Mouse (Mus musculus): ENCODE data around the gene Fos. TPM values are rescaled to one million over a fixed set of nuclear protein-coding genes. Genes with fewer than 3 reads are reported as not detected.

Fos gene
- polyA plus RNA-seq, 1 experiment from 2014 or later, result 3.8 TPM

DNA sequence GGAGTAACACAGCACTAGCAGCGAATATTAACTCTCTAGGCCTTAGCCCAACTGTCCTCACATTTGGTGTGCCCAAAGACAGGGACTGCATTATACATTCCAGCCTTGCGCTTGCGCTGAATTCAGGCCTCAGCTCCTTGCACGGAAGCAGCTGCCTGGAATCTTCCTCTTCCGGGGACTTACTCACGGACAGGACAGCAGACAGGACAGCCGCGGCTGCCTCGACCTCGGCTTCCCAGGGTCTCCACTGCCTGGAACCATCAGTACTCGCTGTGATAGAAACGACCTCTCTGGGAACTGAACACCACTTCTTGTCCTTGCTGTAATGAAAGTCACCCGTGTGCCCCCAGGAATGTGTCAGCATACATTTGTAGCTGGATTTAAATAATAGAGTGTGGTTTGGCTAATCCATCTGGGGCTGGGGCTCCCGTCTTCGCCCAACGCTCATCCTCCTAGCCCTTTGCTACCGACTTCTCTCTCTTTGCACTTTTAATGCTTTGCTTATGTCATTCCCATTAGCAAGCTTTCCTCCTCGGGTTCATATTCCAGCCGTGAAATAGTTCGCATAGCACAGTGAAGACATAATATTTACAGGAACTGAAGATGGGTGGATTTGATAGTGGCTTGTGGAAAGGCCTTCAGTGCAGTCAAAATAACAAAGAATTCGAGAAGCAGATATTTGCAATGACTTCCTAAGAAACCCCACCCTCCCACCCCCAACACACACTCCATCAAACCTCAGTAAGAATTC, 11.6 kb upstream of the Fos start:
- Histone ChIP-seq H3K4me3 (ENCODE audit: low read depth, low read length) (no peak overlapping the region), H3K27ac (ENCODE audit: low read depth) (peak overlapping the region; percentile 55), H3K4me1 (ENCODE audit: insufficient read depth) (peaks cover 13% of the 10 kb centered on the region), H3K9me3 (ENCODE audit: low read depth, low read length) (no peaks in the 10 kb centered on the region), H3K9ac (no peak overlapping the region), H3K36me3 (ENCODE audit: insufficient read depth) (no peaks in the 10 kb centered on the region), H3K27me3 (ENCODE audit: insufficient read depth, low read length) (no peaks in the 10 kb centered on the region), H3K4me2 (peak overlapping the region; percentile 37)
- WGBS, result 19% methylated on average over 21 of the region's 21 CpGs
- ATAC-seq (ENCODE audit: insufficient read depth), result peak; percentile 64
- TF ChIP-seq CTCF (IDR thresholded peaks at IDR 0.05; ENCODE audit: low read depth), result no peak
- DNase-seq, result peak; percentile 61

DNA sequence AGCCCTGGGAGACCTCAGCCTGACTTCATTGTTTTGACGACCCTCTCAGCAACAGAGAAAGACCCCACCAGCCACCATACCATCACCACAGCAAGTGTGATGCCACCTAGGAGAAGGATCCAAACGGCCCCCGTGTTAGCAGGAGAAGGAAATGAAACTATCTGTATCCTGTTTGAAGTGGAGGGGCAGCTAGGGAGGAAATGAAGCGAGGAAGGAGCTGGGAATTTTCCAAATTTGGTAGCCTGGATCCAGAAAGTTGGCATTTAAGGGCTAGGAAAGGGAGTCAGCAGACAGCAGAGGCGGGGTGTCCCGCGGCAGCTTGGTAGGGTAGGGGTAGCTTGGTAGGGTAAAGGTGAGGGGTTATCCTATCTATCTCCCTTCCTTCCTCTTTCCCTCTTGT, 10.9 kb upstream of the Fos start:
- Histone ChIP-seq H3K9me3 (ENCODE audit: low read depth, low read length) (no peaks in the 10 kb centered on the region), H3K36me3 (ENCODE audit: insufficient read depth) (no peaks in the 10 kb centered on the region), H3K27me3 (ENCODE audit: insufficient read depth, low read length) (no peaks in the 10 kb centered on the region), H3K4me2 (peak overlapping the region; percentile 3; the same call in 1 of the 2 replicates), H3K4me1 (ENCODE audit: insufficient read depth) (peaks cover 13% of the 10 kb centered on the region), H3K4me3 (ENCODE audit: low read depth, low read length) (no peak overlapping the region), H3K27ac (ENCODE audit: low read depth) (peak overlapping the region; percentile 55; the same call in 1 of the 2 replicates), H3K9ac (no peak overlapping the region)
- ATAC-seq (ENCODE audit: insufficient read depth) (no peak), DNase-seq (peak; percentile 60)
- 35% methylated on average over 7 of the region's 7 CpGs for WGBS
- no peak for TF ChIP-seq CTCF (IDR thresholded peaks at IDR 0.05; ENCODE audit: low read depth)

DNA sequence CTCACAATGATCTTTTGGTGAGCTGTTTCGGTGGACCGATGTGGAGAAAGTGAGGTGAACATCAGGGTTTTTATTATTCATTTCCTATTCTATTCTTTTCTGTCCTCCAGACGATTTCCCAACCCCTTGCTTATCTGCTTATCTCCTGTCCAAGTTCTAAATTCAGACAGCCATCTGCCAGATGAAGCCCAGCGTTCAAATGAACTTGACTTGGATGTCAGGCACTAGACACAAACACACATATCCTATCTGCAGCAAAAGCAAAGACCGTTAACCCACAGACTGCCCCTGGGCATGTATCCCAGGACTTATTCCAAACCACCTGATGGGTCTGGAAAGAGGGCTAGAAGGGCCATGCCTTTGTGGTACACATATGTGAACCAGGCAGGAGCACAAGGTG, 9.3 kb upstream of the Fos start:
- H3K27me3 ChIP-seq (ENCODE audit: insufficient read depth, low read length), result no peaks in the 10 kb centered on the region
- DNase-seq (no peak), ATAC-seq (ENCODE audit: insufficient read depth) (no peak)
- 63% methylated on average over 5 of the region's 5 CpGs for WGBS
- no peak for TF ChIP-seq CTCF (IDR thresholded peaks at IDR 0.05; ENCODE audit: low read depth)
- H3K4me2 ChIP-seq, result no peak overlapping the region
- no peak overlapping the region for H3K9ac ChIP-seq
- H3K4me1 ChIP-seq (ENCODE audit: insufficient read depth), result peaks cover 13% of the 10 kb centered on the region
- no peaks in the 10 kb centered on the region for H3K9me3 ChIP-seq (ENCODE audit: low read depth, low read length)
- no peak overlapping the region for H3K27ac ChIP-seq (ENCODE audit: low read depth)
- no peaks in the 10 kb centered on the region for H3K36me3 ChIP-seq (ENCODE audit: insufficient read depth)
- no peak overlapping the region for H3K4me3 ChIP-seq (ENCODE audit: low read depth, low read length)

GRCm38 (mm10) chr12:85464902-85465301, 8.8 kb upstream of the Fos start:
- Histone ChIP-seq H3K4me1 (ENCODE audit: insufficient read depth) (peaks cover 9% of the 10 kb centered on the region), H3K9ac (no peak overlapping the region), H3K4me3 (ENCODE audit: low read depth, low read length) (no peak overlapping the region), H3K9me3 (ENCODE audit: low read depth, low read length) (no peaks in the 10 kb centered on the region), H3K27ac (ENCODE audit: low read depth) (no peak overlapping the region), H3K4me2 (no peak overlapping the region), H3K36me3 (ENCODE audit: insufficient read depth) (no peaks in the 10 kb centered on the region), H3K27me3 (ENCODE audit: insufficient read depth, low read length) (no peaks in the 10 kb centered on the region)
- TF ChIP-seq CTCF (IDR thresholded peaks at IDR 0.05; ENCODE audit: low read depth), result no peak
- ATAC-seq (ENCODE audit: insufficient read depth) (no peak), DNase-seq (no peak)
- 62% methylated on average over 3 of the region's 3 CpGs for WGBS

GRCm38 (mm10) chr12:85467854-85468253, 5.8 kb upstream of the Fos start:
- H3K9ac ChIP-seq, result no peak overlapping the region

DNA sequence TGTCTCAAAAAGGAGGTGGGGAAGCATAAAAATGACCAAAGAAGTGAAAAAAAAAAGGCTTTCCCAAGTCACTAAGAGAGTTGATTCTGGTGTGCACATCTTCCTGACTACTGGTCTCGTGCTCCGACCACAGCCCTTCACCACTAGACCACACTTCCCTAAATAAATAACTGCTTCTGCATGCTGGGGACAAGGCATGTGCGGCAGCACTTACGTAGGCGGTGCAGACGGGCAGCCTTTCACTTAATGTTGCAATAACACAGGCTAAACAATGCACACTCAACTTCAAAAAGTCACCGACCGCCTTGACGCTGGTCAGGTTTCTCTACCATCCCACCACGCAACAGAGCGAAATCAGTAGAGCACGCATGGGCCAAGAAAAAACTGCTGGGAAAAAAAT, 5.0 kb upstream of the Fos start:
- no peak for TF ChIP-seq CTCF (IDR thresholded peaks at IDR 0.05; ENCODE audit: low read depth)
- H3K27me3 ChIP-seq (ENCODE audit: insufficient read depth, low read length), result no peaks in the 10 kb centered on the region
- H3K9me3 ChIP-seq (ENCODE audit: low read depth, low read length), result no peaks in the 10 kb centered on the region
- H3K4me3 ChIP-seq (ENCODE audit: low read depth, low read length), result no peak overlapping the region
- no peak overlapping the region for H3K4me2 ChIP-seq
- H3K36me3 ChIP-seq (ENCODE audit: insufficient read depth), result no peaks in the 10 kb centered on the region
- no peak overlapping the region for H3K27ac ChIP-seq (ENCODE audit: low read depth)
- ATAC-seq (ENCODE audit: insufficient read depth), result no peak
- no peak for DNase-seq
- H3K9ac ChIP-seq, result no peak overlapping the region
- WGBS, result 72% methylated on average over 12 of the region's 12 CpGs
- 0 out of 2 replicates have a peak, but pooled peaks cover 4% of the 10 kb centered on the region for H3K4me1 ChIP-seq (ENCODE audit: insufficient read depth)

More at GRCm38 (mm10) chr12:85467854-85468253, 5.8 kb upstream of the Fos start:
- peak; percentile 51 for DNase-seq
- Histone ChIP-seq H3K4me1 (ENCODE audit: insufficient read depth) (0 out of 2 replicates have a peak, but pooled peaks cover 1% of the 10 kb centered on the region), H3K27ac (ENCODE audit: low read depth) (no peak overlapping the region), H3K4me2 (no peak overlapping the region), H3K36me3 (ENCODE audit: insufficient read depth) (no peaks in the 10 kb centered on the region), H3K4me3 (ENCODE audit: low read depth, low read length) (no peak overlapping the region), H3K9me3 (ENCODE audit: low read depth, low read length) (no peaks in the 10 kb centered on the region), H3K27me3 (ENCODE audit: insufficient read depth, low read length) (no peaks in the 10 kb centered on the region)
- 74% methylated on average over 14 of the region's 14 CpGs for WGBS
- TF ChIP-seq CTCF (IDR thresholded peaks at IDR 0.05; ENCODE audit: low read depth), result no peak
- ATAC-seq (ENCODE audit: insufficient read depth), result no peak

GRCm38 (mm10) chr12:85471920-85472655, 1.6 kb upstream of the Fos start:
- H3K27me3 ChIP-seq (ENCODE audit: insufficient read depth, low read length), result peaks cover 21% of the 10 kb centered on the region
- peak overlapping the region; percentile 66; the same call in 1 of the 2 replicates for H3K27ac ChIP-seq (ENCODE audit: low read depth)
- DNase-seq (peak; percentile 88), ATAC-seq (ENCODE audit: insufficient read depth) (peak; percentile 57)
- no peaks in the 10 kb centered on the region for H3K9me3 ChIP-seq (ENCODE audit: low read depth, low read length)
- H3K4me2 ChIP-seq, result peak overlapping the region; percentile 96
- 1% methylated on average over 42 of the region's 42 CpGs for WGBS
- no peak for TF ChIP-seq CTCF (IDR thresholded peaks at IDR 0.05; ENCODE audit: low read depth)
- 0 out of 2 replicates have a peak, but pooled peaks cover 8% of the 10 kb centered on the region for H3K4me1 ChIP-seq (ENCODE audit: insufficient read depth)
- H3K36me3 ChIP-seq (ENCODE audit: insufficient read depth), result no peaks in the 10 kb centered on the region
- peak overlapping the region; percentile 47 for H3K9ac ChIP-seq
- H3K4me3 ChIP-seq (ENCODE audit: low read depth, low read length), result peak overlapping the region; percentile 52
